Mouse (Mus musculus): Measurements from ENCODE around the gene Got1.
"Not testable (repeated sequence)": the region's sequence is repeated elsewhere in the genome, so short reads cannot be mapped to it uniquely, and the experiment has no call there.

Gene Got1

DNA sequence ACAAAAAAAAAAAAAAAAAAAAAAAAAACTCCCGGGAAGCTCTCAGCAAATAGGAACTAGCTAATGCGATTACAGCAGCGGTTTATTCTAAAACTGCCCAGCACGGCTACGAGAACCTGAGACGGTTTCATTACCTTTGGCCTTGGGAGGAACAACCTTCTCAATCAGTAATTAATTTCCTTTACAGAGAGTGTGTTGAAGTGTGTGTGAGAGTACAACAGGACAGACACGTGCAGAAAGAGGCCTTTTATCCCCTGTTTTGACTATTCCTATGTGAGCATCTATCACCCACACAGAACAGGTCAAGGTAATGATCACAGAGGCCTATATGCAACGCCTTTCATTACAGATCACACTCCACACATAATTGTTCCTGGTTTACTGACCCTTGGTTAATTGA lies 3.0 kb downstream of the Got1 start:
- DNase-seq (ENCODE audit: low spot score), result no peak

DNA sequence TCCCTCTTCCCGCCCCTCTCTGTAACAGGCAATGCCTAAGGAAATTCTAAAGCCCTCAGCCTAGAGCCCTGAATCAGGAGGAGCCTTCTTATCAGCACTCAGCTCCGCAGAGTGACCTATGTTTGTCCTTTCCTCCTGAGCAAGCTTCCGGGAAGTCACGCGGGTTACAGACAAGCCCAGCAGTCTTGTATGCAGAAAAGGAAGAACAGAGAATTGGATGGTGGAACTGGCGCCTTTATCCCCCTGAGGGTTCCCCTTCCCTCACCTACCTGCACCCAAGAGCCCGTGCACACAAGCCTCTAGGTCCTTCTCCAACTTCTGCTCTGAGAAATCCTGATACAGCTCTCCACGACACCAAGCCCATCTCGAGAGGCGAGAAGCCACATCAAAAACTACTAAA lies 4.0 kb downstream of the Got1 start:
- DNase-seq (ENCODE audit: low spot score), result no peak

- no peak for DNase-seq (ENCODE audit: low spot score)
Observed at GRCm38 (mm10) chr19:43519226-43519625, 5.2 kb downstream of the Got1 start.

DNA sequence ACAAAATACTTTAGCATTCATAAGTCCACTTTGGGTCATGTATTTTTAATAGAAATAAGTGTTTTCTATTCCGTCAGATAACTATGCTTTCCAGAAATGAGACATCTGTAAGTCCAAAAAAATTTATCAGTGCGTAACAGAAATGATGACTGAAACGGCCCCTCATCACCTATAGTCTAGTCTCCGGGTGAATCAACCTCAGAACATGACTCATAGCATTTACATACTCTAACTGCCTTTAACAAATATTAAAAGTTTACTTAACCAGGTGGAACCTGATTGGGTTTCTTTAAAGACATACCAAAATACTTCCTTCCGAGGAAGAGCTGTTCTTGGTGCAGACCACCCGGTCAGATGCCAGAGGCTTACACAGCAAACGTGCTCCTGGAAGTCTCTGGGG lies 6.1 kb downstream of the Got1 start:
- DNase-seq (ENCODE audit: low spot score), result no peak

GRCm38 (mm10) chr19:43517808-43518207 lies 6.6 kb downstream of the Got1 start:
- no peak for DNase-seq (ENCODE audit: low spot score)

DNA sequence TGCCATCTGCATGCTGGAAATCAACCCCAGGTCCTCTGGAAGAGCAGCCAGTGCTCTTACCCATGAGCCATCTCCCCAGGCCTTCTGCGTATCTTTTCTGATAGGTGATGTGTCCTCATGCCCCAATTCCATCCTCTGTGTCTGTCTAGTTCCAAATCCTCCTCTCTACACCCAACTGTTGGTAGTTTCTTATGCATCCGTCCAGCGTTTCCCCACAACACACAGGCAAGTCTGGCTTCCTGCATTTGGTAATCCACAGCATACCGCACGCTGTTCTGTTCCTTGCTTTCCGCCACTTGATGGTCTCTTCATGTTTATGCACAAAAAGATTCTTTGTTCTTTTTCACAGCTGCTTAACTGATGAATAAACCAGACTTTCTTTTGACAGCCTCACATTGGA lies 7.1 kb downstream of the Got1 start:
- no peak for DNase-seq (ENCODE audit: low spot score)

DNA sequence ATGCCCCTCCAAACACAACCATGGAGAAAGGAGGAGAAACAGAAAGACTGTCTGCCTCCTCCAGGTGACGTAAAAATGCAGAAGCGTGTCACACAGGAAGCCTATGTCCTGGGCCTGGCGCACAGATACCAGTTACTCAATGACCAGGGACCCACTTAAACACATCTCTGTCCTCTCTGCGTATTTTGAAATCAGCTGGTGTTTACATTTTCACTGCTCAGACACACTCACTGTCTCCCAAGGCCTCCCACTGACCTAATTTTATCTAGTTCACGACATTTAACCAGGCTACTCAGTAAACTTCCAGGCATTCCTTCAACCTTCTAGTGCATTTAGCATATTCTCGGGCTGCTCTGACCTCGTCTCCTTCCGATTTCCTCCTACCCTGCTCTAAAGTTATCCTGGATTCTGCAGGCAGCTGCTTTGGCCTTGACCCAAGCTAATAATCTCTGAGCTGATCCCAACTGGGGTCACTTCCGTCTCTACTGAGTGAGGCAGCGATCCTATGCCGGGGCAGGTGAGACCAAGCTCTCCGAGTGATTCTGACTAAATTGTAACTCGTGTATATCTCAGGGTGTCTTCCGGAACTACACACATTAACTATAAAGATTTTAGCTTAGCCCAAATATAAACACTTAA lies 7.9 kb downstream of the Got1 start:
- DNase-seq (ENCODE audit: low spot score), result no peak

- no peak for DNase-seq (ENCODE audit: low spot score)
Observed at GRCm38 (mm10) chr19:43515668-43516396, 8.6 kb downstream of the Got1 start.

DNA sequence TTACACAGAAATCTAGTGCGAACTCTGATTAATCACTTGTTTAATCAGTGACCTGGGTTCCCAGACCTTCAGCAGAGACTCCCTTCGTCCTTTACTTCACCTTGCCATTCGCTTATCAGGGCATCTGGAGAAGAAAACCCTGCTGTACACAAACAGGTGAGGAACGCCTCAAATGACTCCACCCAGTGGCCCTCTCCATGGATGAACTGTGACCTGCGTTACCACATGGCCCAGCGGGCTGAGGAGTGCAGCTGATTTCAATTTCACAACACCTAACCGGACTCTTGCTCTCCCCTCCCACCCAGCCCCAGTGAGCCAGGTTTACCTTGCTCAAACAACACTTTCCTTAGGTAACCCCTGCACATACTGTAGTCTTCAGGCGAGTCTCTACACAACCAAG lies 10.5 kb downstream of the Got1 start:
- no peak for DNase-seq (ENCODE audit: low spot score)

DNA sequence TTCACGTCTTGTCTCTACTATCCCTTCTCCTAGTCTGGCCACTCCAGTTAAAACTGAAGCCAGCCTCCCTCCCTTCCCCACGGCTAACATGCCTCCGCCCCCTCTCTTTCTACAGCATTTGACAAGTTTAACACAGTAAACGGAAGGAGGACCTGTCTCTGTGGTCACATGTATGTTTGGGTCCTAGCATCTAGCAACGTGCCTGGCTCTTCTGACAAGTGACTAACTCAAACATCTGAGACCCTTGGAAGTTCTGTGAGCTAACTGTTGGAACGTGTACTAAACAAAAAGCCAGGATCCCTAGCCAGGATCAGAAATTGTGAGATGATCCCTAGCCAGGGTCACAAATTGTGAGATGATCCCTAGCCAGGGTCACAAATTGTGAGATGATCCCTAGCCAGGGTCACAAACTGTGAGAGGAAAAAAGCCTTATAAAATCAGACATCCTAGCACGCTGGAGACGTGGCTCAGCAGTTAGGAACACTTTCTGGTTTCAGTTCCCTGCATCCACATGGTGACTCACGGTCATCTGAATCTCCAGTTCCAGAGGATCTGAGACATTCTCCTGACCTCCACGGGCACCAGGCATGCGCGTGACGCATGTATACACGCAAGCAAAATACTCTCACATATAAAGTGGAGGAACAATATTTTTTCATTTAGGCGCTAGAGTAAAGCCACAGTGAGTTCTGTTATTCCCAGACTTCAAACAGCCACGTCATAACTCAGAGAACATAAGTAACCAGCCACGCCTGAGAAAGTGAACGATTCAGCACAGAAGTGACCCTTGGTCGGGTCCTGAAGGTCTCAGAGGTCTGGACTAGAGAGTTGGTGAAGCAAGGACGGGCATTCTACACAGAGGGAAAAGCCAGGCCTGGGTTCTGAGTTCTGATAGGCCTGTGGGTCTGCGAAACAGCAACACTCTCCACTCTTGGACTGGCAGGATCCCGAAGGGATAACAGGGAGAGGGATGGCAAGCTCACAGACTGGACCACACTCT lies 12.5 kb downstream of the Got1 start:
- DNase-seq (ENCODE audit: low spot score), result no peak

DNA sequence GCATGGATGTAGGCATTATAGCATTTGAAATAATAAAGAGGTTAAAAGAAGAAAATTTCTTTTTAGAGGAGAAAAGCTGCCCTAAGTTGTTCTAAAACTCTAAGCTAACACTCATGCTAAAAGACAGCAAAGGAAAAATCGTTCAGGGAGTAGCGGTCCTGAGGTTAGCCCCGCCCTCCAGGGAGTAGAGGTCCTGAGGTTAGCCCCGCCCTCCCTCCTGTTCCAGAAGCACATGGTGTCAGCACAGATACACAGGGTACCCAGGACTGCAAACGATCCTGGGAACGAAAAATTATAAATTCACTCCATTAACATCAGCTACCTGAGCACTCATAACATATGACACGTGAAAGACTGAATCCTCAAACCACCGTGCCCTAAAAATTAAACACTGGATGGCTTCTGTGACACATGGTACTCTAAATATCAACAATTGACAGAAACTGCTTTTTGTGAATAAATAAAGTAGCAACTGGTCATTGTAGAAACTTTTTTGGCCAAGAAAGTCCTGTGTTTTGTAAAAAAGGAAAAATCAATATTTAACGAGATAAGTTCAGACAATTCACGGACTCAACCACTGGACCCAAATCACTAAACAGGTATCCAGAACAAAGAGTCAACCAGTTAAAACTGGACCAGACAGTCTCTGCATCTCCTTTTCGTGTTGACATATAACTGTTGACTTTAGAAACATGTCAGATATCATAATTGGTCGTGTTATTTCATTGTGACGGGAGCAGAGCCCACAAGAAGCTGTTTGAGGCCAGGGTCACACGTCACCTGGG lies 13.8 kb downstream of the Got1 start:
- no peak for DNase-seq (ENCODE audit: low spot score)

GRCm38 (mm10) chr19:43505441-43505840 lies 19.0 kb downstream of the Got1 start:
- DNase-seq (ENCODE audit: low spot score), result no peak

- not testable (repeated sequence) for DNase-seq (ENCODE audit: low spot score)
Observed at GRCm38 (mm10) chr19:43503593-43503992, 20.8 kb downstream of the Got1 start.

GRCm38 (mm10) chr19:43502630-43503029 lies 21.8 kb downstream of the Got1 start:
- DNase-seq (ENCODE audit: low spot score), result no peak

GRCm38 (mm10) chr19:43498874-43499273 lies 25.5 kb downstream of the Got1 start:
- no peak for DNase-seq (ENCODE audit: low spot score)

DNA sequence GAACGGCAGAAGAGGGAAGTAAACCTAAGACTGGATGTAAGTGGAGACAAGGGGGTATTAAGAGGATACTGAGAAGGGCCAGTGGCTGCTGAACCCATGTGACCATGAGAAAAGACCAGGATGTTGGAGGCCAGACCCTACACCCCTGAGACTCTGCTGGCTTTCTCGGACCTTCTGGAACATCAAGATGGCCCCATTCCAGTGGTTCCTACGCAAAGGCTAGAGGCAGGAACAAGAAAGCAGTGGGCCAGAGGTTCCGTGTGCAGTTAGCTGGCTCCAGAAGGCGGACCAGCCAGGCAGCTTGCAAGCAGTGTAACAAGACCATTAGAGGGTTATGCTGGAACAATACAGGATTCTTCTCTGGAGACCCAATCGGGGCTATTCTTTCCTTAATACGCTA lies 27.0 kb downstream of the Got1 start:
- no peak for DNase-seq (ENCODE audit: low spot score)

DNA sequence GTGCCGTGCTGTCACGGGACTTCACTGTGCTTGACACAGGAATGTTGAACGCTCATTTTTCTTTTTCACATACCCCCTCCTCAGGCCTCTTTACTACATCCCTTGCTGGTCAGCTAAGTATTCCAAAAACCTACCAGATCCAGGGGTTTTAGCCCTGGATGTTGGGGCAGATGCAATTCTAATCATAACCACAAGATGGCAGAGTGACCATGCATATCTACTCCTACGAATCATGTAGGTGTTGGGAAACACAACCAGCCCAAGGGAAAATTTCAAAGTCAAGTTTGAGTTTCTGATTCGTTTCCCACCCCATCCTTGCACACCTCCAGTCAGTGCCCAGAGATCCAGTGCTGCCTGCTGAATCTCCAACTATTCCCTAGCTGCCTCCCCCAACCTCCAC lies 28.6 kb downstream of the Got1 start:
- DNase-seq (ENCODE audit: low spot score), result no peak

- DNase-seq (ENCODE audit: low spot score), result no peak
Observed at GRCm38 (mm10) chr19:43494914-43495313, 29.5 kb downstream of the Got1 start.

DNA sequence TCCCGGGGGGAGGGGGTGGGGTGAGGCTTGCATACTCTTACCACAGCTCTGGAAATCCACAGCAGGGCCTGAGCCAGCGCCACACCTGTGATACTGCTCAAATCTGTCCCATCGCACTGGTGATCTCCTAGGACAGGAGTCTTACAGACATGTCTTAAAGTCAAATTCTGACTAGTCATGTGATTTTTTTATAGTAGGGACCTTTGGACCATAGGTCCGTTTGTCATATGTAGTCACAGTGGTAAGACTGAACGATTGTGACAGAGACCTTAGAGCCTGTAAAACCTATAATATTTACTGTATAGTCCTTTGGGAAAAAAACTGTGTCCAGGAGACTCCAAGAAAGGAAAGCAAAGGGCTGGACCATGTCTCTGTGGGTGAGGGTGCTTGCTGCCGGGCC lies 30.5 kb downstream of the Got1 start:
- DNase-seq (ENCODE audit: low spot score), result no peak

- DNase-seq (ENCODE audit: low spot score), result not testable (repeated sequence)
Observed at GRCm38 (mm10) chr19:43493316-43493715, 31.1 kb downstream of the Got1 start.

DNA sequence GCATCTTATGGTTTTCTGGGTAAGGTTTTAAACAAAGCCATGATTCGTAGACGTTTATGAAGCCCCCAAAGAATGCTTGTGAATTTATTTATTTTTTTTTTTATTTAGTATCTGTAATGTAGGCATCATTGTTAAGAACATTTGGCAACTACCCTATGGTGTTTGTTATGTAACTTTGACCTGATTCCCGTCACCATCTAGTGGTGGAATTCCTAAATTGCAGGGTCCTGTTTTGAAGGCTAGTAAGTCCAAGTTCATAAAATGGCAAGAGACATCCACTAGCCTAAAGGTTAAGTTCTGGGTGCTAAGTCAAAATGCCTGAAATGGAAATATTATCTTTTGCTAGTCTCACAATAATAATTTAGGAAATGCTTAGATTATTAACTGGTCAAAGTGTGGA lies 37.0 kb downstream of the Got1 start:
- no peak for DNase-seq (ENCODE audit: low spot score)

DNA sequence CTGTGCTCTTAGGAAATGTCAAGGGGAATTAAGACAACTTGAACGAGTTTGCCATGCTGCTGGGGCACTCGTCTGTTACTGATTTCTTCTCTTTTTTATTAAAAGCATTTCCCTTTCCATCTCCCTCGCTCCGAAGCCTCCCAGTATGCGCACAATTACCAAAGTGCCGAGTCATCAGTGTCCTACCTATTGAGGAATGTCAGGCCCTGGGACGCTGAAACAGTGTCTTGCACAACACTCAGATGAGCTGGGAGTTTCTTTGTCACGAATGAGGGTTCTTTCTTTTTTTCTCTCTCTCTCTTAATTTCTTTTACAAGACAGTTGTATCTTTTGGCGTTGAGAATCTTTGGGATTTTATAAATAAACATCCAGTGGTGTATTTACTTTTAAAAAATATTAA lies 43.9 kb downstream of the Got1 start:
- no peak for DNase-seq (ENCODE audit: low spot score)
